Mouse (Mus musculus) hindbrain, embryonic 15.5 days (tissue): ENCODE measurements around the gene Gm20388. TPM values are rescaled to one million over a fixed set of nuclear protein-coding genes. Genes with fewer than 3 reads are reported as not detected.

Experiments used
- ATAC-seq: fragments of 200-750 bp; cut with Nextera tagmentation; 2 replicates; pipeline ENCODE4 v1.8.0; 2017; ENCODE audit warnings: low read depth, moderate number of reproducible peaks, moderate TSS enrichment; ENCODE audit not compliant: low FRiP score
- H3K27ac ChIP-seq: fragments of 300-500 bp; sonication (generic); replicated peaks from 2 replicates; pipeline ENCODE4 v1.5.1; 2015; ENCODE audit warnings: mild to moderate bottlenecking, inconsistent platforms
- H3K27me3 ChIP-seq: fragments of 300-500 bp; sonication (generic); 2 replicates; pipeline ENCODE4 v1.6.1; 2015; ENCODE audit warnings: control low read depth, inconsistent platforms
- H3K36me3 ChIP-seq: fragments of 300-500 bp; sonication (generic); 2 replicates; pipeline ENCODE4 v1.6.1; 2015; ENCODE audit warnings: control low read depth, inconsistent platforms
- H3K4me1 ChIP-seq: fragments of 300-500 bp; sonication (generic); replicated peaks from 2 replicates; pipeline ENCODE4 v1.6.1; 2015; ENCODE audit warnings: control low read depth, inconsistent platforms
- H3K4me2 ChIP-seq: fragments of 300-500 bp; sonication (generic); 2 replicates; pipeline ENCODE4 v1.6.1; 2015; ENCODE audit warnings: moderate library complexity, mild to moderate bottlenecking, inconsistent platforms
- H3K4me3 ChIP-seq: fragments of 300-500 bp; sonication (generic); 2 replicates; pipeline ENCODE4 v1.5.1; 2015; ENCODE audit warnings: mild to moderate bottlenecking, inconsistent platforms
- H3K9ac ChIP-seq: fragments of 300-500 bp; sonication (generic); 2 replicates; pipeline ENCODE4 v1.6.1; 2015; ENCODE audit warnings: inconsistent platforms
- H3K9me3 ChIP-seq: fragments of 300-500 bp; sonication (generic); 2 replicates; pipeline ENCODE4 v1.6.1; 2016; ENCODE audit warnings: control low read depth, inconsistent platforms
- WGBS: fragments of 180-500 bp; shearing (Covaris S2); methylation state at CpG from one replicate; pipeline ENCODE4 v1.1.7; 2015; 5-methylcytosine and 5-hydroxymethylcytosine counted together
- polyA plus RNA-seq: library from polyadenylated mRNA; unstranded; fragments of >200 nt; fragmentation: Nextera tagmentation; extraction: Ambion mirVana; gene quantifications from 2 replicates; pipeline ENCODE4 v1.2.1, GENCODE M21; 2015

The Gm20388 gene
- polyA plus RNA-seq, 1 experiment from 2014 or later = 5.4 TPM

- 30% methylated on average over 7 of the region's 7 CpGs for WGBS
- H3K4me1 ChIP-seq = peaks cover 47% of the 10 kb centered on the region
These were observed 2769.5 kb downstream of the Gm20388 start for GRCm38 (mm10) chr8:122680171-122680570.

GRCm38 (mm10) chr8:122682820-122683219 is 2772.2 kb downstream of the Gm20388 start:
- WGBS = 93% methylated on average over 11 of the region's 11 CpGs

More at GRCm38 (mm10) chr8:122680171-122680570, 2769.5 kb downstream of the Gm20388 start:
- ATAC-seq = no peak
- no peak overlapping the region for H3K4me3 ChIP-seq
- 0 out of 2 replicates have a peak, but pooled peaks cover 5% of the 10 kb centered on the region for H3K27me3 ChIP-seq
- H3K27ac ChIP-seq = peak overlapping the region; percentile 98
- no peak overlapping the region for H3K9ac ChIP-seq
- H3K36me3 ChIP-seq = no peaks in the 10 kb centered on the region
- H3K4me2 ChIP-seq = 0 out of 2 replicates have a peak overlapping the region, but pooled peaks have one; percentile 80
- H3K9me3 ChIP-seq = no peaks in the 10 kb centered on the region

GRCm38 (mm10) chr8:122685097-122685861 is 2774.6 kb downstream of the Gm20388 start:
- peak; percentile 44; the same call in 1 of the 2 replicates for ATAC-seq
- 64% methylated on average over 19 of the region's 19 CpGs for WGBS
- H3K9me3 ChIP-seq = no peaks in the 10 kb centered on the region
- peaks cover 5% of the 10 kb centered on the region for H3K4me1 ChIP-seq
- no peak overlapping the region for H3K4me2 ChIP-seq
- no peak overlapping the region for H3K4me3 ChIP-seq
- H3K27me3 ChIP-seq = 0 out of 2 replicates have a peak, but pooled peaks cover 5% of the 10 kb centered on the region
- H3K36me3 ChIP-seq = no peaks in the 10 kb centered on the region
- no peak overlapping the region for H3K9ac ChIP-seq
- no peak overlapping the region for H3K27ac ChIP-seq

More at GRCm38 (mm10) chr8:122682820-122683219, 2772.2 kb downstream of the Gm20388 start:
- Histone ChIP-seq H3K27ac (no peak overlapping the region), H3K27me3 (0 out of 2 replicates have a peak, but pooled peaks cover 5% of the 10 kb centered on the region), H3K9ac (no peak overlapping the region), H3K4me3 (no peak overlapping the region), H3K4me2 (no peak overlapping the region), H3K9me3 (no peaks in the 10 kb centered on the region), H3K36me3 (no peaks in the 10 kb centered on the region), H3K4me1 (peaks cover 22% of the 10 kb centered on the region)
- no peak for ATAC-seq

- H3K4me2 ChIP-seq = no peak overlapping the region
- WGBS = 73% methylated on average over 9 of the region's 9 CpGs
These were observed 2776.2 kb downstream of the Gm20388 start for GRCm38 (mm10) chr8:122686879-122687278.

GRCm38 (mm10) chr8:122689315-122689714 is 2778.7 kb downstream of the Gm20388 start:
- Histone ChIP-seq H3K9me3 (no peaks in the 10 kb centered on the region), H3K4me2 (no peak overlapping the region), H3K36me3 (no peaks in the 10 kb centered on the region), H3K4me3 (no peak overlapping the region), H3K4me1 (no peaks in the 10 kb centered on the region), H3K27me3 (no peaks in the 10 kb centered on the region), H3K27ac (no peak overlapping the region), H3K9ac (no peak overlapping the region)
- no peak for ATAC-seq
- WGBS = 100% methylated on average over 1 of the region's 1 CpGs

More at GRCm38 (mm10) chr8:122686879-122687278, 2776.2 kb downstream of the Gm20388 start:
- H3K27ac ChIP-seq = no peak overlapping the region
- ATAC-seq = no peak
- H3K27me3 ChIP-seq = 0 out of 2 replicates have a peak, but pooled peaks cover 5% of the 10 kb centered on the region
- no peak overlapping the region for H3K4me3 ChIP-seq
- no peaks in the 10 kb centered on the region for H3K4me1 ChIP-seq
- no peak overlapping the region for H3K9ac ChIP-seq
- H3K9me3 ChIP-seq = no peaks in the 10 kb centered on the region
- no peaks in the 10 kb centered on the region for H3K36me3 ChIP-seq

GRCm38 (mm10) chr8:122691018-122691417 is 2780.4 kb downstream of the Gm20388 start:
- no peak overlapping the region for H3K27ac ChIP-seq
- H3K9me3 ChIP-seq = no peaks in the 10 kb centered on the region
- WGBS = 64% methylated on average over 6 of the region's 6 CpGs
- no peak overlapping the region for H3K4me3 ChIP-seq
- no peaks in the 10 kb centered on the region for H3K27me3 ChIP-seq
- H3K9ac ChIP-seq = no peak overlapping the region
- no peak overlapping the region for H3K4me2 ChIP-seq
- no peaks in the 10 kb centered on the region for H3K4me1 ChIP-seq
- H3K36me3 ChIP-seq = no peaks in the 10 kb centered on the region
- no peak for ATAC-seq

- no peak for ATAC-seq
- Histone ChIP-seq H3K4me1 (no peaks in the 10 kb centered on the region), H3K27ac (no peak overlapping the region), H3K9ac (no peak overlapping the region), H3K27me3 (no peaks in the 10 kb centered on the region), H3K36me3 (no peaks in the 10 kb centered on the region), H3K4me2 (no peak overlapping the region), H3K9me3 (no peaks in the 10 kb centered on the region), H3K4me3 (no peak overlapping the region)
- WGBS = 81% methylated on average over 8 of the region's 8 CpGs
These were observed 2781.5 kb downstream of the Gm20388 start for GRCm38 (mm10) chr8:122692152-122692551.

- Histone ChIP-seq H3K27ac (no peak overlapping the region), H3K27me3 (no peaks in the 10 kb centered on the region), H3K4me3 (no peak overlapping the region), H3K4me1 (no peaks in the 10 kb centered on the region), H3K36me3 (no peaks in the 10 kb centered on the region), H3K9ac (no peak overlapping the region), H3K9me3 (no peaks in the 10 kb centered on the region), H3K4me2 (no peak overlapping the region)
- no peak for ATAC-seq
- 65% methylated on average over 7 of the region's 7 CpGs for WGBS
These were observed 2784.9 kb downstream of the Gm20388 start for GRCm38 (mm10) chr8:122695438-122696042.

GRCm38 (mm10) chr8:122697181-122697581 is 2786.5 kb downstream of the Gm20388 start:
- no peak overlapping the region for H3K4me2 ChIP-seq
- no peaks in the 10 kb centered on the region for H3K27me3 ChIP-seq
- no peak overlapping the region for H3K27ac ChIP-seq
- no peaks in the 10 kb centered on the region for H3K36me3 ChIP-seq
- H3K9me3 ChIP-seq = no peaks in the 10 kb centered on the region
- 91% methylated on average over 3 of the region's 3 CpGs for WGBS
- no peak overlapping the region for H3K4me3 ChIP-seq
- ATAC-seq = no peak
- no peak overlapping the region for H3K9ac ChIP-seq
- H3K4me1 ChIP-seq = no peaks in the 10 kb centered on the region

- 76% methylated on average over 6 of the region's 6 CpGs for WGBS
- H3K27me3 ChIP-seq = no peaks in the 10 kb centered on the region
These were observed 2786.9 kb downstream of the Gm20388 start for GRCm38 (mm10) chr8:122697586-122697985.

GRCm38 (mm10) chr8:122698254-122698768 is 2787.7 kb downstream of the Gm20388 start:
- no peak overlapping the region for H3K4me2 ChIP-seq
- H3K4me3 ChIP-seq = no peak overlapping the region
- no peaks in the 10 kb centered on the region for H3K9me3 ChIP-seq
- H3K4me1 ChIP-seq = no peaks in the 10 kb centered on the region
- H3K9ac ChIP-seq = no peak overlapping the region
- no peaks in the 10 kb centered on the region for H3K36me3 ChIP-seq
- ATAC-seq = no peak
- H3K27me3 ChIP-seq = no peaks in the 10 kb centered on the region
- no peak overlapping the region for H3K27ac ChIP-seq
- WGBS = 82% methylated on average over 5 of the region's 5 CpGs

More at GRCm38 (mm10) chr8:122697586-122697985, 2786.9 kb downstream of the Gm20388 start:
- Histone ChIP-seq H3K27ac (no peak overlapping the region), H3K4me3 (no peak overlapping the region), H3K9me3 (no peaks in the 10 kb centered on the region), H3K4me1 (no peaks in the 10 kb centered on the region), H3K4me2 (no peak overlapping the region), H3K9ac (no peak overlapping the region), H3K36me3 (no peaks in the 10 kb centered on the region)
- ATAC-seq = no peak

GRCm38 (mm10) chr8:122699005-122699492 is 2788.4 kb downstream of the Gm20388 start, which contains the start of gene Cbfa2t3:
Gene Cbfa2t3 (minus strand): TSS chr8:122699109.
- Histone ChIP-seq H3K4me1 (no peaks in the 10 kb centered on the region), H3K9ac (no peak within 1 kb of the TSS), H3K27ac (no peak within 1 kb of the TSS), H3K36me3 (no peaks in the 10 kb centered on the region), H3K27me3 (no peaks in the 10 kb centered on the region), H3K4me3 (no peak within 1 kb of the TSS), H3K9me3 (no peaks in the 10 kb centered on the region), H3K4me2 (0 out of 2 replicates have a peak within 1 kb of the TSS, but pooled peaks have one; percentile 1)
- ATAC-seq = no peak
- WGBS = 47% methylated on average over 13 of the region's 13 CpGs
